Mouse (Mus musculus) kidney, adult 2 months (tissue): Measurements from ENCODE around the gene Alk.

ENCODE experiments used
- CTCF ChIP-seq: fragments of 200-500 bp; conservative IDR thresholded peaks from 2 replicates; pipeline ENCODE4 v1.5.1; 2011; ENCODE audit warnings: low read depth, mild to moderate bottlenecking, control low read depth, low read length, moderate library complexity, mixed read lengths; ENCODE audit not compliant: insufficient read depth, insufficient read length
- POLR2A ChIP-seq: fragments of 200-500 bp; IDR thresholded peaks from one replicate; pipeline ENCODE4 v1.6.1; 2011; ENCODE audit warnings: low read depth, low read length, control low read depth

DNA sequence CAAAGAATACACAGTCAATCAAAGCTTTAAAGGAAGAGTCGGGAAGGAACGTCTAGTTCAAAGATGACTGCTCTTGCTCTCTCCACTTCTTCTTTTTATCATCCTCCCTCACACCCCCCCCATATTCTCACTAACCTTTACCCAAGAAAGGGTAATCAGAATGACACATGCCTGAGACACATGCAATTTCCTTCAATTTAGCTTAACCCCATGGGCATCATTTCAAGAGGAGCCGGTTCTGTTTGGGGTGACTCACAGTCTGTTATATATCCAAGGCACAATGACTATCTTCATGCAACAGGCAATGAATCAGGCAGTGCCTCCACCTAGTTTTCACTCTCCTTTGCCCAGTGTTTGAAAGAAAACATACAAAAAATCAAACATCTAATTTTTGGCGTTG lies 265.0 kb downstream of the Alk start:
- TF ChIP-seq CTCF, result no peak
- no peak for TF ChIP-seq POLR2A
